Mouse (Mus musculus) brain, embryonic 14.5 days (tissue): ENCODE measurements around the gene Bmpr1a.

Experiments used
- CTCF ChIP-seq: fragments of 200-500 bp; IDR thresholded peaks from 2 replicates; pipeline ENCODE4 v1.5.1; 2012; ENCODE audit warnings: inconsistent platforms, mild to moderate bottlenecking, moderate library complexity, borderline replicate concordance; ENCODE audit not compliant: insufficient read depth, insufficient read length; ENCODE audit errors: extremely low read depth
- POLR2A ChIP-seq: fragments of 200-500 bp; IDR thresholded peaks from 2 replicates; pipeline ENCODE4 v1.6.1; 2012; ENCODE audit warnings: mild to moderate bottlenecking, inconsistent platforms, borderline replicate concordance; ENCODE audit not compliant: poor library complexity, insufficient read depth, insufficient read length, severe bottlenecking; ENCODE audit errors: extremely low read depth

DNA sequence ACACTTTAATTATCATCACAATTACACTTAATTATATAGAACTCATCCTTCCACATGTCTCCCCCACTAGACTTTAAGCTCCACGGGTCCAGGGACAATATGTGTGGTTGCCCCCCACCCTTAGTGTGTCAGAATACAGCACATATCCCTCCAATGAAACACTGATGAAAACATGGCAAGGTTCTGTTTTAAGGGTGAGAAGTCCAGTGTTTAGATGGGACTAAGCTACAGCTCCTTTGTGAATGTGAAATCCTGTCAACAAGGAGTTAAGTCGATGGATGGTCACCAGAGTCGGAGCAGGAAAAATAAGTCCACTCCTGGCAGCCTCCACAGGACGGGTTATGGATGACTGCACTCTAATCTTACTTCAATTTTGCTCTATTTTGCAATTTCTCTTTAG, 2.8 kb downstream of the Bmpr1a start:
- TF ChIP-seq CTCF (no peak), POLR2A (no peak)
